Mouse (Mus musculus): ENCODE results near the gene Calu. TPM values are rescaled to one million over a fixed set of nuclear protein-coding genes. Genes with fewer than 3 reads are reported as not detected.

Gene Calu
- 289 and 291 TPM in 2 replicates for polyA plus RNA-seq (2014; fragmentation: Nextera tagmentation; extraction: Ambion mirVana)

- Histone ChIP-seq H3K4me1 (ENCODE audit: control insufficient read depth, insufficient read depth, low read length) (peaks cover 5% of the 10 kb centered on the region; the same call in 1 of the 2 replicates), H3K4me3 (ENCODE audit: low read depth, low read length) (peak within 1 kb of the TSS; percentile 88), H3K36me3 (ENCODE audit: control insufficient read depth, insufficient read depth, low read length) (no peaks in the 10 kb centered on the region), H3K9ac (ENCODE audit: low read length) (peak within 1 kb of the TSS; percentile 83), H3K27ac (ENCODE audit: low read depth, low read length) (peak within 1 kb of the TSS; percentile 67), H3K9me3 (ENCODE audit: control insufficient read depth, low read length) (no peaks in the 10 kb centered on the region), H3K4me2 (ENCODE audit: low read depth) (peak within 1 kb of the TSS; percentile 62), H3K27me3 (ENCODE audit: control insufficient read depth, insufficient read depth, low read length) (no peaks in the 10 kb centered on the region)
- DNase-seq (ENCODE audit: low spot score) = peak; percentile 99
- under 1% methylated on average over 55 of the region's 55 CpGs for WGBS
- peak; percentile 100 for ATAC-seq (ENCODE audit: insufficient read depth, low FRiP score, low TSS enrichment)
Observed at GRCm38 (mm10) chr6:29347665-29348370, at the start of gene Calu. Gene Calu (plus strand): TSS chr6:29348069.

DNA sequence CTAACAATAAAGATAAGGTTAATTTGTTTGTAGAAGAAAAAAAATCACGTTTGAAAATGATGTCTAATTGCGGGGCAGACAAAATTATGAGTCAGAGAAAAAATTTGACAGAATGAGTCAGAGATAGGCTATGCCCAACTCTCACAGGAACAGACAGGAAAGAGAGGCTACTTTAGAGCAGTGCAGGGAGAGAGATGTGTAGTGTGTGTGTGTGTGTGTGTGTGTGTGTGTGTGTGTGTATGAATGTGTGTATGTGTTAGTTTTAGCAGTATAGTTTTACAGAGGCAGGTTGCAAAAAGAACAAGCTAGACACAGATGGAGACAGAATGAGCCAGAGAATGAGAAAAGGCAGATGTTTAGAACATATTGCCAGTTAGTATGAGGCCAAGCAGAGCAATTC, 48.8 kb upstream of the Calu start:
- ATAC-seq (ENCODE audit: insufficient read depth, low FRiP score, low TSS enrichment) (no peak), DNase-seq (ENCODE audit: low spot score) (no peak)
- H3K4me3 ChIP-seq (ENCODE audit: low read depth, low read length) = no peak overlapping the region
- no peak overlapping the region for H3K27ac ChIP-seq (ENCODE audit: low read depth, low read length)
- WGBS = 77% methylated on average over 2 of the region's 2 CpGs
- no peaks in the 10 kb centered on the region for H3K9me3 ChIP-seq (ENCODE audit: control insufficient read depth, low read length)
- no peaks in the 10 kb centered on the region for H3K27me3 ChIP-seq (ENCODE audit: control insufficient read depth, insufficient read depth, low read length)
- H3K4me2 ChIP-seq (ENCODE audit: low read depth) = no peak overlapping the region
- no peaks in the 10 kb centered on the region for H3K36me3 ChIP-seq (ENCODE audit: control insufficient read depth, insufficient read depth, low read length)
- H3K4me1 ChIP-seq (ENCODE audit: control insufficient read depth, insufficient read depth, low read length) = no peaks in the 10 kb centered on the region
- no peak overlapping the region for H3K9ac ChIP-seq (ENCODE audit: low read length)

GRCm38 (mm10) chr6:29303251-29303650, 44.6 kb upstream of the Calu start:
- Histone ChIP-seq H3K9ac (ENCODE audit: low read length) (no peak overlapping the region), H3K4me1 (ENCODE audit: control insufficient read depth, insufficient read depth, low read length) (no peaks in the 10 kb centered on the region), H3K27ac (ENCODE audit: low read depth, low read length) (no peak overlapping the region), H3K4me2 (ENCODE audit: low read depth) (no peak overlapping the region), H3K36me3 (ENCODE audit: control insufficient read depth, insufficient read depth, low read length) (no peaks in the 10 kb centered on the region), H3K9me3 (ENCODE audit: control insufficient read depth, low read length) (no peaks in the 10 kb centered on the region), H3K4me3 (ENCODE audit: low read depth, low read length) (no peak overlapping the region), H3K27me3 (ENCODE audit: control insufficient read depth, insufficient read depth, low read length) (no peaks in the 10 kb centered on the region)
- no peak for DNase-seq (ENCODE audit: low spot score)
- ATAC-seq (ENCODE audit: insufficient read depth, low FRiP score, low TSS enrichment) = no peak

DNA sequence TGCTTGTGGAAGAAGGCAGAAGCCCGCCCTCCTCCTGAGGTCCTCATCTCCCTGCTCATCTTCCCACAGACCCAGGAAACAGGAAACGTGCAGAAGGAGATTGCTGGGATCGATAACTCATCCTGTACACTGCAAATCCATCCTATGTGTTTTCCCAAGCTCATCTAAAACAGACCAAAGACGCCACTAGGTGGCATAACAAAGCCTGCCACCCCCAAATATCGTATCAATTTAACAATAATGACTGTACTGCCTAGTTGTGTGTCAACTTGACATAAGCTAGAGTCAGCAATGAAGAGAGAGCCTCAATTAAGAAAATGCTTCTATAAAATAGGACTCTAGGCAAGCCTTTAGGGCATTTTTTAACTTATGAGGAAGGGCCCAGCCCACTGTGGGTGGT, 44.1 kb upstream of the Calu start:
- H3K9ac ChIP-seq (ENCODE audit: low read length) = no peak overlapping the region
- H3K4me3 ChIP-seq (ENCODE audit: low read depth, low read length) = no peak overlapping the region
- 46% methylated on average over 5 of the region's 5 CpGs for WGBS
- DNase-seq (ENCODE audit: low spot score) (no peak), ATAC-seq (ENCODE audit: insufficient read depth, low FRiP score, low TSS enrichment) (no peak)
- no peak overlapping the region for H3K27ac ChIP-seq (ENCODE audit: low read depth, low read length)
- no peaks in the 10 kb centered on the region for H3K27me3 ChIP-seq (ENCODE audit: control insufficient read depth, insufficient read depth, low read length)
- no peaks in the 10 kb centered on the region for H3K4me1 ChIP-seq (ENCODE audit: control insufficient read depth, insufficient read depth, low read length)
- no peak overlapping the region for H3K4me2 ChIP-seq (ENCODE audit: low read depth)
- no peaks in the 10 kb centered on the region for H3K36me3 ChIP-seq (ENCODE audit: control insufficient read depth, insufficient read depth, low read length)
- no peaks in the 10 kb centered on the region for H3K9me3 ChIP-seq (ENCODE audit: control insufficient read depth, low read length)

GRCm38 (mm10) chr6:29305462-29305861, 42.4 kb upstream of the Calu start:
- WGBS = 88% methylated on average over 4 of the region's 4 CpGs
- no peak overlapping the region for H3K4me2 ChIP-seq (ENCODE audit: low read depth)
- H3K27me3 ChIP-seq (ENCODE audit: control insufficient read depth, insufficient read depth, low read length) = no peaks in the 10 kb centered on the region
- H3K4me1 ChIP-seq (ENCODE audit: control insufficient read depth, insufficient read depth, low read length) = no peaks in the 10 kb centered on the region
- no peak overlapping the region for H3K4me3 ChIP-seq (ENCODE audit: low read depth, low read length)
- H3K36me3 ChIP-seq (ENCODE audit: control insufficient read depth, insufficient read depth, low read length) = no peaks in the 10 kb centered on the region
- ATAC-seq (ENCODE audit: insufficient read depth, low FRiP score, low TSS enrichment) (no peak), DNase-seq (ENCODE audit: low spot score) (no peak)
- H3K9ac ChIP-seq (ENCODE audit: low read length) = no peak overlapping the region
- H3K9me3 ChIP-seq (ENCODE audit: control insufficient read depth, low read length) = no peaks in the 10 kb centered on the region
- H3K27ac ChIP-seq (ENCODE audit: low read depth, low read length) = no peak overlapping the region

DNA sequence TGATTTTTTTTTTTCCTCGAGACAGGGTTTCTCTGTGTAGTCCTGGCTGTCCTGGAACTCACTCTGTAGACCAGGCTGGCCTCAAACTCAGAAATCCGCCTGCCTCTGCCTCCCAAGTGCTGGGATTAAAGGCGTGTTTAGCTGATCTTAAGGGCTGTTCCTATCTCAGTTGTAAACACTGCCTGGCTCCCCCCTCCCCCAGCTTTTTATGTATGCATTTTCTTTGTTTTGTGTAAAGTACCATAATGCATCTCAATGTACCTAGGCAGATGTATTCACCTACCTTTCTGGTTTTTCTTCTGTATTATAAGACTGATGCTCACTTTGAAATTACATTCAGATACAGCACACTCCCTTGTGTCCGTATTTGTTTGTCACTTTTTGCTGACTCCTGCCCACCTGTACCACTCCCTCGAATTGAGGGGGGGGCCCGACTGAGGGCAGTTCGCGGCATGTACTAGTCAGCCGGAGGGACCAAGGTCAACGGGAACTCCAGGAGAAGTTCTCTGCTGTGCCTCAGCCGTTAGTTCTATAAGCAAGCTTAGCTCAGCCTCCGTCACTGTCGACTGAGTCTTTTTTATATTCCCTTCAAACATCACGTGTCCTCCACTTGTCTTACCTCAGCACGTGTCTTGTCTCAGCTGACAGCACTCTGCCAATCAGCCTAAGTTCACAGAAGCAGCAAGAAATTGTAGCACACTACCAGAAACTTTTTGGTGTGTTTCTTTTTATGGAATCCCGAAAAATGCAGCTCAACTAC, 38.8 kb upstream of the Calu start:
- Histone ChIP-seq H3K36me3 (ENCODE audit: control insufficient read depth, insufficient read depth, low read length) (no peaks in the 10 kb centered on the region), H3K9me3 (ENCODE audit: control insufficient read depth, low read length) (no peaks in the 10 kb centered on the region), H3K27me3 (ENCODE audit: control insufficient read depth, insufficient read depth, low read length) (no peaks in the 10 kb centered on the region), H3K4me1 (ENCODE audit: control insufficient read depth, insufficient read depth, low read length) (no peaks in the 10 kb centered on the region), H3K4me3 (ENCODE audit: low read depth, low read length) (no peak overlapping the region), H3K27ac (ENCODE audit: low read depth, low read length) (no peak overlapping the region), H3K9ac (ENCODE audit: low read length) (no peak overlapping the region), H3K4me2 (ENCODE audit: low read depth) (no peak overlapping the region)
- ATAC-seq (ENCODE audit: insufficient read depth, low FRiP score, low TSS enrichment) = no peak
- DNase-seq (ENCODE audit: low spot score) = no peak
- WGBS = 84% methylated on average over 16 of the region's 16 CpGs

- H3K4me2 ChIP-seq (ENCODE audit: low read depth) = no peak overlapping the region
- ATAC-seq (ENCODE audit: insufficient read depth, low FRiP score, low TSS enrichment) = no peak
- 62% methylated on average over 14 of the region's 14 CpGs for WGBS
Observed at GRCm38 (mm10) chr6:29313690-29314202, 34.1 kb upstream of the Calu start.

DNA sequence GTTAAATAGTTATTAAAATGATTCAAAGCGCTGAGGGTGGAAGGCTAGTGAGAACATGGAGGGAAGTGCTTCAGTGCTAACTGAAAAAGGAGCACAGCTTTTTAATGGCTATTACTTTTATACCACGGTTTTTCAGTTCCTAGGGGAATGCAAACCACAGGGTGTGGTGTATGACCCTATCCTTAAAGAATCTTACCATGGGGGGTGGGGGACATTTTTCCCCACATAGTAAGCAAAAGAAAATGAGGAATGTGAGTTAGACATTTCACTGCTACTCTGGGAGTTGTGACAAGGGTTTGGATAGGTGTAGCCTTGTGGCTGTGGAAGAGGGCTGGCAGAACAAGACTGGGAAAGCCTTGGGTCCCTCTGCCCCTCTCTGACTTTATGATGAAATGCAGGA, 30.6 kb upstream of the Calu start:
- no peak for ATAC-seq (ENCODE audit: insufficient read depth, low FRiP score, low TSS enrichment)
- Histone ChIP-seq H3K9me3 (ENCODE audit: control insufficient read depth, low read length) (no peaks in the 10 kb centered on the region), H3K9ac (ENCODE audit: low read length) (no peak overlapping the region), H3K4me1 (ENCODE audit: control insufficient read depth, insufficient read depth, low read length) (no peaks in the 10 kb centered on the region), H3K27me3 (ENCODE audit: control insufficient read depth, insufficient read depth, low read length) (no peaks in the 10 kb centered on the region), H3K36me3 (ENCODE audit: control insufficient read depth, insufficient read depth, low read length) (no peaks in the 10 kb centered on the region), H3K4me2 (ENCODE audit: low read depth) (no peak overlapping the region), H3K27ac (ENCODE audit: low read depth, low read length) (no peak overlapping the region), H3K4me3 (ENCODE audit: low read depth, low read length) (no peak overlapping the region)
- WGBS = 76% methylated on average over 2 of the region's 2 CpGs
- DNase-seq (ENCODE audit: low spot score) = no peak

More at GRCm38 (mm10) chr6:29313690-29314202, 34.1 kb upstream of the Calu start:
- no peaks in the 10 kb centered on the region for H3K4me1 ChIP-seq (ENCODE audit: control insufficient read depth, insufficient read depth, low read length)
- no peak for DNase-seq (ENCODE audit: low spot score)
- no peaks in the 10 kb centered on the region for H3K9me3 ChIP-seq (ENCODE audit: control insufficient read depth, low read length)
- no peak overlapping the region for H3K27ac ChIP-seq (ENCODE audit: low read depth, low read length)
- no peaks in the 10 kb centered on the region for H3K36me3 ChIP-seq (ENCODE audit: control insufficient read depth, insufficient read depth, low read length)
- no peak overlapping the region for H3K4me3 ChIP-seq (ENCODE audit: low read depth, low read length)
- H3K27me3 ChIP-seq (ENCODE audit: control insufficient read depth, insufficient read depth, low read length) = no peaks in the 10 kb centered on the region
- H3K9ac ChIP-seq (ENCODE audit: low read length) = no peak overlapping the region

DNA sequence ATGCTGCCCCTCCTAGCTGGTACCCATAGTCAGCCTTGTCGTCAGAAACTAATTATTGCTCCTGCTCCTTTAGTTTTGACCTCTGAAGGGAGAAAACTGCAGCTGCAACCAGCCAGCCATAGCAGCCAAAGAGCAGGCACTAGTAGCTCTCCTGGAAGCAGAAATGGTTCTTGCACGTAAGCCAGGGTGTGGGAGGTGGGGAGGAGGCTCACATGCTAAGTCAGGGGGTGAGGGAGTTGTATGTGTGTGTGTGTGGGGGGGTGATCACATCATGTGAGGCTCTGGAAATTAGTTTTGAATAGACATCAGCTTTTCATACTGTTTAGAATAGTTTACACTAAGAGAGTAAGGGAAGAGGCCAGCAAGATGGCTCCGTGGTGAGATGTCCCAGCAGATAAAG, 29.9 kb upstream of the Calu start:
- no peaks in the 10 kb centered on the region for H3K9me3 ChIP-seq (ENCODE audit: control insufficient read depth, low read length)
- WGBS = 73% methylated on average over 3 of the region's 3 CpGs
- no peak overlapping the region for H3K9ac ChIP-seq (ENCODE audit: low read length)

More for the DNA sequence above, 29.9 kb upstream of the Calu start:
- Histone ChIP-seq H3K27ac (ENCODE audit: low read depth, low read length) (no peak overlapping the region), H3K4me1 (ENCODE audit: control insufficient read depth, insufficient read depth, low read length) (no peaks in the 10 kb centered on the region), H3K4me3 (ENCODE audit: low read depth, low read length) (no peak overlapping the region), H3K36me3 (ENCODE audit: control insufficient read depth, insufficient read depth, low read length) (no peaks in the 10 kb centered on the region), H3K27me3 (ENCODE audit: control insufficient read depth, insufficient read depth, low read length) (no peaks in the 10 kb centered on the region), H3K4me2 (ENCODE audit: low read depth) (no peak overlapping the region)
- no peak for ATAC-seq (ENCODE audit: insufficient read depth, low FRiP score, low TSS enrichment)
- DNase-seq (ENCODE audit: low spot score) = no peak
